Mouse (Mus musculus) testis, adult 2 months (tissue): ENCODE results near the gene Cbfa2t3.

Experiments used
- CTCF ChIP-seq: fragments of 200-500 bp; IDR thresholded peaks from 2 replicates; pipeline ENCODE4 v1.5.1; 2012; ENCODE audit warnings: low read depth, mild to moderate bottlenecking, inconsistent platforms, low read length, moderate library complexity; ENCODE audit not compliant: control insufficient read depth, insufficient read depth, insufficient replicate concordance
- POLR2A ChIP-seq: fragments of 200-500 bp; IDR thresholded peaks from 2 replicates; pipeline ENCODE4 v1.6.1; 2012; ENCODE audit warnings: low read depth, mild to moderate bottlenecking, inconsistent platforms, low read length, moderate library complexity; ENCODE audit not compliant: control insufficient read depth

GRCm38 (mm10) chr8:122626896-122627295, 72.0 kb downstream of the Cbfa2t3 start:
- TF ChIP-seq CTCF (no peak), POLR2A (no peak)
